Mouse (Mus musculus) liver, adult 2 months (tissue): ENCODE measurements around the gene Trim34b.

Experiments
- CTCF ChIP-seq: fragments of 200-500 bp; IDR thresholded peaks from 2 replicates; pipeline ENCODE4 v1.5.1; 2011; ENCODE audit warnings: low read depth, low read length, control low read depth
- POLR2A ChIP-seq: fragments of 200-500 bp; IDR thresholded peaks from 2 replicates; pipeline ENCODE4 v1.6.1; 2011; ENCODE audit warnings: low read length, control low read depth; ENCODE audit not compliant: insufficient read depth; ENCODE audit errors: extremely low read depth

- no peak for TF ChIP-seq CTCF
- TF ChIP-seq POLR2A, result no peak
Measured at GRCm38 (mm10) chr7:104314796-104315353, 14.4 kb upstream of the Trim34b start.
